Mouse (Mus musculus) intestine, postnatal 0 days (tissue): ENCODE results near the gene Ppp1r15b. TPM values are rescaled to one million over a fixed set of nuclear protein-coding genes. Genes with fewer than 3 reads are reported as not detected.
A peak's percentile ranks its signal among the peaks of the same experiment; 100 is the strongest.

Source experiments
- ATAC-seq: fragments of 200-750 bp; cut with Nextera tagmentation; 2 replicates; pipeline ENCODE4 v1.8.0; 2017; ENCODE audit warnings: mild to moderate bottlenecking, moderate TSS enrichment, moderate library complexity
- H3K27ac ChIP-seq: fragments of 300-500 bp; sonication (generic); 2 replicates; pipeline ENCODE4 v1.5.1; 2014; ENCODE audit warnings: mild to moderate bottlenecking, low read depth, low read length, moderate library complexity
- H3K27me3 ChIP-seq: fragments of 300-500 bp; sonication (generic); replicated peaks from 2 replicates; pipeline ENCODE4 v1.6.1; 2014; ENCODE audit warnings: low read length, mixed read lengths; ENCODE audit not compliant: control insufficient read depth, insufficient read depth
- H3K36me3 ChIP-seq: fragments of 300-500 bp; sonication (generic); 2 replicates; pipeline ENCODE4 v1.6.1; 2014; ENCODE audit warnings: mild to moderate bottlenecking, moderate library complexity; ENCODE audit not compliant: control insufficient read depth, insufficient read depth
- H3K4me1 ChIP-seq: fragments of 300-500 bp; sonication (generic); replicated peaks from 2 replicates; pipeline ENCODE4 v1.6.1; 2014; ENCODE audit warnings: antibody characterized with exemption, low read length, mixed read lengths; ENCODE audit not compliant: control insufficient read depth, insufficient read depth
- H3K4me2 ChIP-seq: fragments of 300-500 bp; sonication (generic); replicated peaks from 2 replicates; pipeline ENCODE4 v1.6.1; 2014; ENCODE audit warnings: low read depth, mild to moderate bottlenecking, moderate library complexity
- H3K4me3 ChIP-seq: fragments of 300-500 bp; sonication (generic); 2 replicates; pipeline ENCODE4 v1.5.1; 2014; ENCODE audit warnings: low read depth, low read length
- H3K9ac ChIP-seq: fragments of 300-500 bp; sonication (generic); 2 replicates; pipeline ENCODE4 v1.6.1; 2014; ENCODE audit warnings: mild to moderate bottlenecking, low read depth, low read length
- H3K9me3 ChIP-seq: fragments of 300-500 bp; sonication (generic); 2 replicates; pipeline ENCODE4 v1.6.1; 2016; ENCODE audit warnings: mixed run types; ENCODE audit not compliant: control insufficient read depth
- CTCF ChIP-seq: sonication (generic); IDR thresholded peaks from 2 replicates; pipeline ENCODE4 v1.5.1; 2016; ENCODE audit warnings: low read depth, mild to moderate bottlenecking, control low read depth, antibody characterized with exemption, moderate library complexity
- WGBS: fragments of 180-500 bp; shearing (Covaris S2); extraction: QIAGEN DNeasy Blood & Tissue Kit; methylation state at CpG from one replicate; pipeline ENCODE4 v1.1.7; 2014; 5-methylcytosine and 5-hydroxymethylcytosine counted together
- polyA plus RNA-seq: library from polyadenylated mRNA; unstranded; fragments of >200 nt; fragmentation: Nextera tagmentation; extraction: Ambion mirVana; gene quantifications from 2 replicates; pipeline ENCODE4 v1.2.1, GENCODE M21; 2015

Gene Ppp1r15b
- polyA plus RNA-seq, 1 experiment from 2014 or later = 28.5 TPM

DNA sequence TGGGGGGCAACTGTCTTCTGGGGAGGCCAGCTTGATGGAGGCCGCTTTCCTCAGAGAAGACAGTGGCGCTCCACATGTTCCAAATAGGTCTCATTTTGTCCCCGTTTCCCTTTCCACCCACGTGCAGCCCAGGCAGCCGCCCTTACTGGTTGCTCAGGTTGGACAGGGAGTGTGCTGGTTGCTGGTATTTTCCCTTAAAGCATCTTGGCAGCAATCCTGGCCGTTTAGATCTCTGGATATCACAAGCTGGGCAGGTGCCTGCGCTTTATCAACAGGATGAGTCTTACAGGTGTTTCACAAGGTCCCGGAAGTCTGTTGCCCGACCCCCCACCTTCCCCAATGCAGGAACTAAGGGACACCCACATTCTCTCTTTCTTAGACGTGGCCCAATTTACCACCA is 31.1 kb downstream of the Ppp1r15b start:
- 0 out of 2 replicates have a peak overlapping the region, but pooled peaks have one; percentile 28 for H3K27ac ChIP-seq
- no peaks in the 10 kb centered on the region for H3K36me3 ChIP-seq
- ATAC-seq = no peak
- H3K4me3 ChIP-seq = no peak overlapping the region
- H3K4me1 ChIP-seq = peaks cover 10% of the 10 kb centered on the region; the same call in 1 of the 2 replicates
- no peaks in the 10 kb centered on the region for H3K9me3 ChIP-seq
- H3K4me2 ChIP-seq = peak overlapping the region; percentile 30
- no peak for TF ChIP-seq CTCF
- H3K9ac ChIP-seq = no peak overlapping the region
- no peaks in the 10 kb centered on the region for H3K27me3 ChIP-seq
- 34% methylated on average over 10 of the region's 10 CpGs for WGBS

DNA sequence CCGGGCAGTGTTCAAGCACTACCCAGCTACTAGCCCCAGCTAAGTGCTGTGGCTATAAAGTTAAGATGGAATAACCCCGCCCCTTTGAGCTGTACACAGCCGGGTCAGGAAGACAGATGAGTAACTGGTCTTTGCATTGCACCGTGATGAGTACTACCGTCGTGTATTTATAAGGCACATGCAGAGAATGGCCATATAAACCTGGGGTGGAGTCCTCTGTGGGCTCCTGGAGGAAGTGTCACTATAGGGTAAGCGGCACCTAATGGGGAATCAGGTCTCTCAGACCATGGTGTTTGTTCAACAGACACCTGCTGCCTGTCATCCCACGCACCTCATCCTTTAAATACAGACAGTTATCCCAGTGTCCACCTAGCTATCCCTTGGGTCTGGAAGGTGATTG is 32.0 kb downstream of the Ppp1r15b start:
- peak; percentile 45 for ATAC-seq
- 0 out of 2 replicates have a peak overlapping the region, but pooled peaks have one; percentile 71 for H3K4me3 ChIP-seq
- no peak overlapping the region for H3K9ac ChIP-seq
- no peaks in the 10 kb centered on the region for H3K27me3 ChIP-seq
- H3K27ac ChIP-seq = peak overlapping the region; percentile 88
- no peaks in the 10 kb centered on the region for H3K36me3 ChIP-seq
- no peak for TF ChIP-seq CTCF
- H3K9me3 ChIP-seq = no peaks in the 10 kb centered on the region
- H3K4me1 ChIP-seq = peaks cover 10% of the 10 kb centered on the region; the same call in 1 of the 2 replicates
- peak overlapping the region; percentile 90 for H3K4me2 ChIP-seq
- WGBS = 28% methylated on average over 8 of the region's 8 CpGs

DNA sequence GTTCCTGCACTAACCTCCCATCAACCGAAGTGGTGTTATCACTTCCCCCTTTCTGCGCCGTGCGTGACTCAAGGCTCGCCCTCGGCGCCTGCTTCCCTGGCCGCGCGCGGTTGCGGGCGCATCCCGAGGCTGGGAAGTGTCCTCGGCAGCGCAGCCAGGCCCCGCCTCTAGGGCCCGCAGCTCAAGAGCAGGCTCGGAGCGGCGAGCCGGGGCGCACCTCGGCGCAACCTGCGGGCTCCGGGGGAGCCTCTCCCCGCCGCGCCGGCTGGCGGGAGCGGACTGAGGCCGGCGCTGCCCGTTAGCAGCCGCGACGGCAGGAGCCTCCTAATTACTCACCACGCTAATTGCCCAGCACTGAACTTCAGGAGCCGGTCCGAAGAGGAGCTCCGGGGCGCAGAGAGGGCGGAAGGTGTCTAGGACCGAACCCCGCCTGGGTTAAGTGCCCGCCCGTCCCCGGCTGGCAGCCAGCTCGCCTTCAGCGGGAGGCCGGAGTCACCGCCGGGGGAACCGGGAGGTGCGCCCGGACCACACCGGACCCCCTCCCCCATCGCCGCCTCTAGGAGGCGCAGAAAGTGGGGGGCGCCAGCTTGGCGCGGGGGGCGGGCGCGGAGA is 33.0 kb downstream of the Ppp1r15b start, which contains the start of gene Plekha6:
Plekha6 (plus strand) TSS at position 391 of the 612 bp plus-strand sequence.
- under 1% methylated on average over 68 of the region's 68 CpGs for WGBS
- H3K27ac ChIP-seq = peak within 1 kb of the TSS; percentile 88
- H3K27me3 ChIP-seq = no peaks in the 10 kb centered on the region
- peak; percentile 34 for TF ChIP-seq CTCF
- peaks cover 10% of the 10 kb centered on the region; the same call in 1 of the 2 replicates for H3K4me1 ChIP-seq
- H3K4me2 ChIP-seq = peak within 1 kb of the TSS; percentile 90
- H3K9ac ChIP-seq = peak within 1 kb of the TSS; percentile 78
- peak; percentile 68 for ATAC-seq
- peak within 1 kb of the TSS; percentile 71 for H3K4me3 ChIP-seq
- no peaks in the 10 kb centered on the region for H3K9me3 ChIP-seq
- H3K36me3 ChIP-seq = no peaks in the 10 kb centered on the region

DNA sequence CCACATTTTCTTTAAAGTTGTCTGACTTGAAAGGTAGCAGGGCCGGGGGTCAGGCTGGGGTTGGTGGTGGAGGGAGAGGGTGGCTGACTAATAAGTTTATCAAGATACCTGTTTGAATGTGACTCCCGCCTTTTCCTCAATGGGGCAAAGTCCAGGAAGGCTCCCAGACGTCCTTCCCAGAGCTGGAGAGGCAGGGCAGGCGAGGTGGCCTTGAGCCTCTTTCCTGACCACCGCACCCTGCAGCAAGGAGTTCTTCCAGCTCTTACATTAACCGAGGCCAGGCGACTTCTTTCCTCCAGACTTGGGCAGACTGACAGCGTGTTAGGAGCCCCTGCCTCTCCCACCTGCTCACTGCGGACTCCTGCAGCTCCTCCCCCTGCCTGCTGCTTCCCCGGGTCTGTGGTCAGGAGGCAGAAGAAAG is 33.7 kb downstream of the Ppp1r15b start:
- peak overlapping the region; percentile 71 for H3K4me3 ChIP-seq

DNA sequence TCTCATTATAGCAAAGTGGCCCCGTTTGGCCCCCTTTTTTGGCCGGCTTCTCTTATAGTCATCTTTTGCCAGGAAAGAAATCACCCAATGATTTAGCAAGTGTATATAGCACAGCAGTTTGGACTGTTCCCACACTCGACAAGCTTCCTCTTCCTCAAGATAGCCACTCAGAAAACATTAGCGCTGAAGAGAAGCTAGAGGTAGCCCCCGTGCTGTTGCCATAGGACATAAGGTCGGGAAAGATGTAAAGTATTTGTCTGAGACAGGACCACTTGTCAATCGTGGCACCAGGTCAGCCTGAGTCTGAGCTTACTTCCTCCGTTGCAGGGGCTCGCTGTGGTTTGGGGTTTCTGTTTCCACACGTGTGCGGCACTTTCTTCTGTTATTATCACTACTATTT is 34.2 kb downstream of the Ppp1r15b start:
- Histone ChIP-seq H3K9me3 (no peaks in the 10 kb centered on the region), H3K4me3 (peak overlapping the region; percentile 71), H3K4me2 (peak overlapping the region; percentile 90), H3K36me3 (no peaks in the 10 kb centered on the region), H3K27ac (peak overlapping the region; percentile 88; the same call in 1 of the 2 replicates), H3K27me3 (no peaks in the 10 kb centered on the region), H3K9ac (peak overlapping the region; percentile 13; the same call in 1 of the 2 replicates), H3K4me1 (peaks cover 5% of the 10 kb centered on the region; the same call in 1 of the 2 replicates)
- ATAC-seq = no peak
- WGBS = 15% methylated on average over 11 of the region's 11 CpGs
- TF ChIP-seq CTCF = no peak

More for the DNA sequence above, 33.7 kb downstream of the Ppp1r15b start:
- H3K4me1 ChIP-seq = peaks cover 5% of the 10 kb centered on the region; the same call in 1 of the 2 replicates
- no peak for TF ChIP-seq CTCF
- 2% methylated on average over 10 of the region's 10 CpGs for WGBS
- H3K27me3 ChIP-seq = no peaks in the 10 kb centered on the region
- peak; percentile 54 for ATAC-seq
- no peaks in the 10 kb centered on the region for H3K36me3 ChIP-seq
- peak overlapping the region; percentile 78 for H3K9ac ChIP-seq
- H3K27ac ChIP-seq = peak overlapping the region; percentile 88
- H3K9me3 ChIP-seq = no peaks in the 10 kb centered on the region
- peak overlapping the region; percentile 90 for H3K4me2 ChIP-seq

DNA sequence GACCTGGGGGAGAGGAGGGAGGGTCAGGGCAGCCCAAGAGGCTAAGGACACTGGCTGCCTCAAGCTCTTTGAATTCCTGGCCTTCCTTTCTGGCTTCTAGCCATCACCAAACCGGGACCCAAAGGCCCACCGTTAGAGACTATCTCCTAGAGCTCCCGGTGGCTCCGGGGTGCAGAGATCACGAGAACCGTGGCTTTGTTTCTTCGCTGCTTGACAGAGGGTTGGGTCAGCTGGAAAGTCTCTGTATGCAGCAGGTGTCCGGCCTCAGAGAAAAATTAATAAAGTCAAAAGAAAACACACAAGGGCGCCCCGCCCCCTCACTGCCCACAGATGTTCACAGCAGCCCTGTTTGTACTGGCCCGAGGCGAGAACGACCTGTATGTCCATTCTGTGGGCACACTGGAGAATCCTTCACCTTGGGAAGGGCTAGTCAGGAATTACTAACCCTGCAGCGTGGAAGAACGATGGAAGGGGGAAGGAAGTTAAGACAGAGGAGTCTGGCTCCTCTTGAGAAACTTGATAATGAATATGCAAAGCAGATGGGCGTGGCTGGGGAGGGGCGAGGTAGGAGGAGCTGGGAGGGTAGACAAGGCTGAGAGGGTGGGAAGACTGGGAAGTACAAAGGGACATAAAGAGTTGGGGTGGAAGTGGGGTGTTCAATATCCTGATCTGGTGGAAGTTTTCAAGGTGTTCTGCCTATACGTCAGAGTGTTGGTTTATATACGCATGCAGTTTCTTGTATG is 37.5 kb downstream of the Ppp1r15b start:
- WGBS = 34% methylated on average over 19 of the region's 19 CpGs
- no peak overlapping the region for H3K4me3 ChIP-seq

More for the DNA sequence above, 37.5 kb downstream of the Ppp1r15b start:
- Histone ChIP-seq H3K27me3 (no peaks in the 10 kb centered on the region), H3K4me2 (peak overlapping the region; percentile 40), H3K27ac (no peak overlapping the region), H3K4me1 (no peaks in the 10 kb centered on the region), H3K36me3 (peaks cover 8% of the 10 kb centered on the region; the same call in 1 of the 2 replicates), H3K9ac (no peak overlapping the region), H3K9me3 (no peaks in the 10 kb centered on the region)
- no peak; the same call in 1 of the 2 replicates for ATAC-seq
- TF ChIP-seq CTCF = no peak
